Mouse (Mus musculus): Measurements from ENCODE around the gene Tmtc1.

Gene Tmtc1

GRCm38 (mm10) chr6:148315571-148316080 is 128.6 kb downstream of the Tmtc1 start:
- no peak for DNase-seq (ENCODE audit: low read depth, low spot score)

DNA sequence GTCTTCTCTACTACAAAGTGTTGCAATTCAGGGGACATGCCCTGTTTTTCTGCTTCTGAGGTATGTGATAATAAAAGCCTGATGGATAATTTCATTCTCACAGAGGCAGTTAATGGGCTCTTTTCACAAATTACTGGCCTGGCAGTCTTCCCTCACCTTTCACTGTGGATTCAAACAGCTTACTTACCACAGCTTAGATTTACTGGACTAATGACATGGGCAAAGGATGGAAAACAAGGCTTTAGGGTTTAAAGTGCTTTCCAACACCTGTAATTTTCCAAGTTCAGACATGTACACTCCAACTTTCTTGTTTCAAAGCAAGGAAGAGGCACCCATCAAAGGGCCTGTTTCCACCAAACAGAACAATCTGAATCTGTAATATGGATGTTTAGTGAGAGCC is 129.1 kb downstream of the Tmtc1 start:
- no peak for DNase-seq (ENCODE audit: low read depth, low spot score)

DNA sequence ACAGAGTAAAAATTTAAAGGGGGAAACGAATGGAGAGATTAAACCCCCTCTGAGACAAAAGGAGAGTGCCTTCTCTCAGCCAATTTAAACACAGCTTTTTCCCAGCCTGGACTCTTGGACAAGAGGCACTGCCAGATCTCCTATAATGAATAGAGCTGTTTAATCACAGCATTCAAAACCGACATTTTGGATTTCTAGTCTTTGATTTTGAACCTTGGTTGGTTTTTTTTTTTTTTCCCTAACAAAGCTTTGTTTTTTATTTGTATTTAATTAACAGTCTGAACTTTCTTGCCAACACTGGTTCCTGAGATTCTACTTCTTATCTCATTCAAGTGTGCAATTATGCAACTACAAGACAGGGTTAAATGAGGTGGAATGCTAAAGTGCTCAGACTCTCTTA is 133.2 kb downstream of the Tmtc1 start:
- no peak for DNase-seq (ENCODE audit: low read depth, low spot score)

DNA sequence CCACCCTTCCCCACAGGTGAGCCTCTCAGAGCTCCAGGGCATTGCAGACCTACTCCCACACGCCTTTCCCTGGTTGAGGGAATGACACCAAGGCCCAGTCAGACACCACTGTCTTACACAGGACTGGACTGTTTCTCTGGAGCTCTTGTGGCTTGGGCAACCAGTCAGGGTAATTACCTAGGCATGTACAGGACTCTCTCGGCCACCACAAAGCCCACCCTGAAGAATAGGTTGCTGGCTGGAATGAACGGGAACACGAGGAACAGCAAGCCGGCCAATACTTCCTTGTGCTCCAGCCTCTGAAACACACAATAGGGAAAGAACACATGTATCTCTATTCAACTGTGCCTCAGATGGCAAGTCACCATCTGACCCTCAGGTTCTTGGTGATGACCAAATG is 138.4 kb downstream of the Tmtc1 start:
- no peak for DNase-seq (ENCODE audit: low read depth, low spot score)

DNA sequence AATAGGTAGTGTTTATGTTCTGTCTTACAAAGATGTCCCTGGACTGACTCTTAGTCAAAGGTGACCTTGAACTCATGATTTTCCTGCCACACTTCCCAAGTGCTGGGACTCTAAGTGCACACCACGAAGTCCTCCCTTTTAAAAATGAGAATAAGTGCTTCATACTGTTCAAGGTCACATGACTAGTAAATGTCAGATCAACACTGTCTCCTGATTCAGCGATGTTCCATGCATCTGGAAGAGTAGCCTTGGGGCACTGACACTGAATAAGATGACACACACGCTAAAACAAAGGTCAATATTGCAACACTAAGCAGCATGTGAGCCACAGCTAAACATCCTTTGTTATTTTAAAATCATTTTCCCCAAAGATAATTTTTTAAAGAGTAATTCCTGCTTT is 139.0 kb downstream of the Tmtc1 start:
- no peak for DNase-seq (ENCODE audit: low read depth, low spot score)

DNA sequence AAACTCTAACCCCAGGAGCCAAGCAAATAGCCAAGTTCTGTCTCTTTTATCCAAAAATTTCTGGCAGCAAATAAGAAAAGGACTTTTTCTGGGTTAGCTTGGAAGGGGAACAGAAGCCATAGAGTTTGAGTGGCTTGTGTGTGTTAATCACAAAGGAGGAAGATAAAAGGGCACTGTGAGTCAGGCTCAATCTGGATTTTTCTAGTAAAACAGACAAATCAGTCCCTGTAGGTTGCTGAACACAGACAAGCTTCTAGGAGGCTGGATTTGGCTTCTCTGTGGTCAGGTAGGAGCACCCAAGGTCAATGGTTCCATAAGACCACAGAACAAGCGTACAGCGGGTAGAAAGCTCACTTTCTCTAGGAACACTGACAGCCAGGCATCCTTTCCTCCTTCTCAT is 141.9 kb downstream of the Tmtc1 start:
- no peak for DNase-seq (ENCODE audit: low read depth, low spot score)

DNA sequence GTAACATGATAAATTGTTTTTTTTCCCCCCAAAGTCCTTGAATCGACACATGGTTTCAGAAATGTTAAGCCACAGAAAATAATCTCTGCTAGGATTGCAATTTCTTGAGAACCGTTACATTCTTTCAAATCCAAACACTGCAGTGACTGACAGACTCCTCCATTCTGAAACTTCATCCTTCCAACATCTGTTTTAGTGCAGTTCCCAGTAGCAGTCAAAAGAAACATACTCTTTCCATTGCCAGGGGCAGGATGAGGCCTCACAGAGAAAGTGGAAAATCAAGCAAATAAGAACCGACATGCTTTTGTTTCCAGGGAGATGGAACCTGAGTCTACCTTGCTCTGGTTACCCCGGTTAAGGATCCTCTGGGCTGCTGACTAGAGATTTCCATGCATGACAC is 147.1 kb downstream of the Tmtc1 start:
- DNase-seq (ENCODE audit: low read depth, low spot score), result no peak

GRCm38 (mm10) chr6:148296418-148296817 is 147.8 kb downstream of the Tmtc1 start:
- no peak for DNase-seq (ENCODE audit: low read depth, low spot score)

- DNase-seq (ENCODE audit: low read depth, low spot score), result no peak
Measured at GRCm38 (mm10) chr6:148294506-148294905, 149.7 kb downstream of the Tmtc1 start.

GRCm38 (mm10) chr6:148290865-148291264 is 153.3 kb downstream of the Tmtc1 start:
- DNase-seq (ENCODE audit: low read depth, low spot score), result no peak

DNA sequence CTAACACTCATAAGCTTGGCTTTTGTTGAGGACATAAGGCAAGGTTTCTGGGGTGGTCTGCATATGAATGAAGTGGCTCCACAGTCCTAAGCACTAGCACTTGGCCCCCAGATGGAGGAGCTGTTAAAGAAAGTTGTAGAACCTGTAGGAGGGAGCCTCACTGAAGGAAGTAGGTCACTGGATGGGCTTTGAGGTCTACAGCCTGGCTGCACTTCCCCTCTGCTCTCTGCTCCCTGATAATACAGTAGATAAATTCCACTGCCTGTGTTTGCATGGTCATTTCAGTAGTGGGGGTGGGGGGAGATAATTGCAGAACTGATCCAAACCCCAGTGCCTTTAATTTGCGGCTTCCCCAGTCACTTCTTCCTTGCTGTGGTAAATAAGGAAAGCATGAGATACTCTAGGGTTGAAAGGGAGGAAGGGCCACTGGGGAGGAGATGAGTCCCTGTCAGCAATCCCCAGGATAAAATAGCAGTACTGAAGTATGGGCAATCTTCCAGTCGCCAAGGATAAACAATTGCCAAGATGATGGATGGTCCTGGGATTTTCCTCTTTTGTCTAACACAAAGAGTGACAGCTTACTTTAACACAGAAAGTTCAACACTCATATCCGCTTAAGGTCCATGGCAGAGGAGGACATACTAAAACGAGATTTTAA is 160.8 kb downstream of the Tmtc1 start:
- no peak for DNase-seq (ENCODE audit: low read depth, low spot score)

DNA sequence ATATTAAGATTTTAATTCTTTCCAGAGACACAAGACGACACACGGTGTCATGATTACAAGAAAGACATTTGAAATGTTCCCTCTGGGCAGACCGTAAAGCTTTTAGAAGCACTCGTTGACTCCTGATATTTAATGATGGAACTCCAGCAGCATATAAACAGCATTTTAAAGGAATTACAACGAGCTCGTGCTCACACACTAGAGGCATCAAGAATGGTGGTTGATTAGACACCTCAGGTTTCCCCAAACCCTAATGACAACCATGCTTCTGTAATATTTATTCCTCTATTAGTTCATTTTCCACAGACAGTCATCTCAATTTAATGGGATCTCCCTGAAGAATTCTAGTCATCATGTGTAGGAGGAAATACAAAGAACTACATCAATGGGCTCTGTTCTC is 164.9 kb downstream of the Tmtc1 start:
- DNase-seq (ENCODE audit: low read depth, low spot score), result no peak

DNA sequence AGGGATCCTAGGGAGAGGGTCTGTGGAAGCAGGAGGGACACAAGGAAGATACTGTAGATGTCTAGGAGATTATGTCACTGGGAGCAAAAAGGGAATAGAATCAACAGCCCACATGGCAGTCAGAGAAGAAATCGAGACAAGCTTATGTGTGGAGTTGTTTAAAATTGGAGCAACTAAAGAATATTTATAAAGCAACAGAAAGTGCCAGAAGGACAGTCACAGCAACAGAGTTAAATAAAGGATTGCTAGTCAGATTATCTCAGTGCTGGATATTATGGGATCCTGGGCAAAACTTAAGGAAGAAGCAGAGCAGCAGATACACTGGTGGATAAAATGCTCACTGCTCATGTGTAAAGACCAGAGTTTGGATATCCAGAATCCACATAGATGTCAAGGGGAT is 167.8 kb downstream of the Tmtc1 start:
- no peak for DNase-seq (ENCODE audit: low read depth, low spot score)

DNA sequence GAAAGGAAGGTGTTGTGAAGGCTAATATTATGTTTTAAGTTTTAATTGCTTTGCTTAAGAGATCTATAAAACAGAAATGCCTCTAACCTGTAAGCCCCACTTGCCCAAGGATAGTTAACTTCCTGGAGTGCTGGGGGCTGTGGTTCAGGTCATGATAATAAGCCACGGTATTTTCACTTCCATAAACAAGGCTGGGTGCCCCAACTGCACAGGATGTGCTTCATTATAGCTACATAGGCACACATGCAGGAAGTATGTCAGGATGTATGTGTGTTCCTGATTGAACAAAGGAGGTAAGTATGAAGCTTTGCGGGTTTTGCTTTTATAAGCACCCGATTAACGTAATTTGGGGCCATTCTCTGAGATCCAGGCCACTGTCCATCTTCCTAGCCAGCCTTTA is 169.1 kb downstream of the Tmtc1 start:
- peak; percentile 34 for DNase-seq (ENCODE audit: low read depth, low spot score)

GRCm38 (mm10) chr6:148260729-148261101 is 183.5 kb downstream of the Tmtc1 start:
- DNase-seq (ENCODE audit: low read depth, low spot score), result no peak

DNA sequence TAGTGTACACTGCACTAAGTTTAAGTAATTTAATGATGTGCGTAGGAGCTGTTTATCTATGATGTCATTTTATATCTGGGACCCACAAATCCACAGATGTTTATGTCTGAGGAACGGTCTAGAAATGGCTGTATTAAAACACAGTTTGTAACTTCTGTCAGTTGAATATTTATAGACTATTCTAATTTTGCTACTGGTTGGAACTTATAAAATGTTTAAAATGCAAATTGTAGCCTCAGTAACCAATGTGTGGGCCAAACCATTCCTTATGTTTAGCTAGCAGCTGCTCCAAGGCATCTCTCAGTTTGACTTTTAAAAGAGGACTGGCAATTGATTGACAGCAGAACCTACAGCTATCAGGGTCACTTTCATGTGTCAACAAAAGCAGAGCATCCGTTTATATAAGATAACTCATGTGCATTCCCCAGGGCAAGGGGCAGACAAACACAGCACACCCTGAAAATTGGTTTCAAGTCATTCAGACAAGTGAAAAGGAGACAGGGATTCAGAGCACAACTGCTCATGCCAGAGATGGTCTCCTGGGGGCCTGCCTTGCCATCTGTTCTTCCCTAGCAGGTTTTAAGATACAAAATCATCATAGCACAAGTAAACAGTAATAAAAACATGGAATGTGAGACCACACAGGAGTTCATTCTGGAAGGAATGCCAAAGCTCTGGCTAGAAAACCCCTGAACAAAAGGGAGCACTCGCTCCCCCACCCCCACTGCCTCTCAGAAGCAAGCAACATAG is 184.0 kb downstream of the Tmtc1 start:
- DNase-seq (ENCODE audit: low read depth, low spot score), result no peak

- DNase-seq (ENCODE audit: low read depth, low spot score), result no peak
Measured at GRCm38 (mm10) chr6:148259074-148259473, 185.1 kb downstream of the Tmtc1 start.

GRCm38 (mm10) chr6:148257805-148258204 is 186.4 kb downstream of the Tmtc1 start:
- no peak for DNase-seq (ENCODE audit: low read depth, low spot score)

- no peak for DNase-seq (ENCODE audit: low read depth, low spot score)
Measured at GRCm38 (mm10) chr6:148256109-148256508, 188.1 kb downstream of the Tmtc1 start.

GRCm38 (mm10) chr6:148255395-148256053 is 188.7 kb downstream of the Tmtc1 start:
- DNase-seq (ENCODE audit: low read depth, low spot score), result no peak

DNA sequence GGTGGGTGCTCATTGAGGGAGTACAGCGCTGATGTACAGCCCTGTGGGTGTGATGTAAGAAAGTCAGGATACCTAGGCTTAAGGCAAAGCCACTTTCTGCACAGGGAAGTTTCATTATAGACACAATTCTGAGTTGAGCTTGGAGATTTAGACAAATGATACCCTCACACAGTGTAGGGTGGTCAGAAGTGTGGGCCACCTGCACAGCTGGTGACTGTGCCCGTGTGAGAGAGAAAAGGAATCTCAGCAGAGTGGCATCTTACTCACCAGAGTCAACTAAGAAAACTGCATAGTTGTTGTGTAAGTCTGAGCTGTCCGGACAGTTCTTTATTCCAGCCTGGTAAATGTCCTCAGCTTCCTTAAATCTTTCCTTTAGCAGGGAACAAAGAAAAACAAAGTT is 195.0 kb downstream of the Tmtc1 start:
- no peak for DNase-seq (ENCODE audit: low read depth, low spot score)

DNA sequence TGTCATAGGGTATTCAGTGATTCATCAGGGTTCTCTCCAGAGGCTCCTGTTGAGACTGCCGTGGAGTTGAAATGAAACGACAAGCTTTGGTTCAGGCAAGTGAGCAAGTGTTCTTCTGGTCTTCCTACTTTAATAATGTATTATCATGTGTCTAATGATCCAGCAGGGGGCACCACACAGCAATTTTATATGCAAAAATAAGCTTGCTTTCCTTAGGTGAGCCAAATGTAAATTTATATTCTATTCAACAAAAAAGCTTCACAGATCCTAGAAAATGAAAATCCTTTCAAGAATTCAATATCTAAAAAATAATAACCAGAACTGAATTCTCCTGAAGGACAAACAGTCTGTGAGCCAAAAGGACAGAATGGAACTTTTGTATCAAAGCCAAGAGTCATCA is 195.6 kb downstream of the Tmtc1 start:
- peak; percentile 66 for DNase-seq (ENCODE audit: low read depth, low spot score)

- peak; percentile 31 for DNase-seq (ENCODE audit: low read depth, low spot score)
Measured at GRCm38 (mm10) chr6:148246544-148246943, 197.6 kb downstream of the Tmtc1 start.

All from A20 (cell line).